Mouse (Mus musculus) heart, embryonic 13.5 days (tissue): ENCODE data around the gene P3h4. TPM values are rescaled to one million over a fixed set of nuclear protein-coding genes. Genes with fewer than 3 reads are reported as not detected.

Source experiments
- ATAC-seq: fragments of 200-750 bp; cut with Nextera tagmentation; 2 replicates; pipeline ENCODE4 v1.8.0; 2017; ENCODE audit warnings: moderate TSS enrichment; ENCODE audit not compliant: insufficient number of reproducible peaks, low FRiP score, low TSS enrichment; ENCODE audit errors: extremely low read depth
- H3K27ac ChIP-seq: fragments of 300-500 bp; sonication (generic); replicated peaks from 2 replicates; pipeline ENCODE4 v1.5.1; 2015; ENCODE audit warnings: moderate library complexity, mild to moderate bottlenecking, inconsistent platforms
- H3K27me3 ChIP-seq: fragments of 300-500 bp; sonication (generic); replicated peaks from 2 replicates; pipeline ENCODE4 v1.6.1; 2015; ENCODE audit warnings: mild to moderate bottlenecking, inconsistent platforms
- H3K36me3 ChIP-seq: fragments of 300-500 bp; sonication (generic); 2 replicates; pipeline ENCODE4 v1.6.1; 2015; ENCODE audit warnings: mild to moderate bottlenecking, inconsistent platforms
- H3K4me1 ChIP-seq: fragments of 300-500 bp; sonication (generic); 2 replicates; pipeline ENCODE4 v1.6.1; 2015; ENCODE audit warnings: inconsistent platforms
- H3K4me2 ChIP-seq: fragments of 300-500 bp; sonication (generic); 2 replicates; pipeline ENCODE4 v1.6.1; 2015; ENCODE audit warnings: inconsistent platforms, mild to moderate bottlenecking, moderate library complexity
- H3K4me3 ChIP-seq: fragments of 300-500 bp; sonication (generic); 2 replicates; pipeline ENCODE4 v1.5.1; 2015; ENCODE audit warnings: moderate library complexity, mild to moderate bottlenecking, inconsistent platforms
- H3K9ac ChIP-seq: fragments of 300-500 bp; sonication (generic); 2 replicates; pipeline ENCODE4 v1.6.1; 2015; ENCODE audit warnings: inconsistent platforms, mild to moderate bottlenecking, moderate library complexity
- H3K9me3 ChIP-seq: fragments of 300-500 bp; sonication (generic); 2 replicates; pipeline ENCODE4 v1.6.1; 2016; ENCODE audit warnings: inconsistent platforms
- WGBS: fragments of 180-500 bp; shearing (Covaris S2); methylation state at CpG from one replicate; pipeline ENCODE4 v1.1.7; 2015; ENCODE audit warnings: mixed read lengths; 5-methylcytosine and 5-hydroxymethylcytosine counted together
- polyA plus RNA-seq: library from polyadenylated mRNA; unstranded; fragments of >200 nt; fragmentation: Nextera tagmentation; extraction: Ambion mirVana; gene quantifications from 2 replicates; pipeline ENCODE4 v1.2.1, GENCODE M21; 2015

The P3h4 gene
- polyA plus RNA-seq, 1 experiment from 2014 or later, result 62.9 TPM

- Histone ChIP-seq H3K27ac (no peak overlapping the region), H3K4me2 (no peak overlapping the region), H3K4me1 (peaks cover 42% of the 10 kb centered on the region), H3K4me3 (no peak overlapping the region), H3K36me3 (peaks cover 45% of the 10 kb centered on the region), H3K9me3 (no peaks in the 10 kb centered on the region), H3K27me3 (no peaks in the 10 kb centered on the region), H3K9ac (no peak overlapping the region)
- WGBS, result 28% methylated on average over 10 of the region's 10 CpGs
- ATAC-seq, result no peak
Observed at GRCm38 (mm10) chr11:100408076-100408834, 6.4 kb downstream of the P3h4 start.

DNA sequence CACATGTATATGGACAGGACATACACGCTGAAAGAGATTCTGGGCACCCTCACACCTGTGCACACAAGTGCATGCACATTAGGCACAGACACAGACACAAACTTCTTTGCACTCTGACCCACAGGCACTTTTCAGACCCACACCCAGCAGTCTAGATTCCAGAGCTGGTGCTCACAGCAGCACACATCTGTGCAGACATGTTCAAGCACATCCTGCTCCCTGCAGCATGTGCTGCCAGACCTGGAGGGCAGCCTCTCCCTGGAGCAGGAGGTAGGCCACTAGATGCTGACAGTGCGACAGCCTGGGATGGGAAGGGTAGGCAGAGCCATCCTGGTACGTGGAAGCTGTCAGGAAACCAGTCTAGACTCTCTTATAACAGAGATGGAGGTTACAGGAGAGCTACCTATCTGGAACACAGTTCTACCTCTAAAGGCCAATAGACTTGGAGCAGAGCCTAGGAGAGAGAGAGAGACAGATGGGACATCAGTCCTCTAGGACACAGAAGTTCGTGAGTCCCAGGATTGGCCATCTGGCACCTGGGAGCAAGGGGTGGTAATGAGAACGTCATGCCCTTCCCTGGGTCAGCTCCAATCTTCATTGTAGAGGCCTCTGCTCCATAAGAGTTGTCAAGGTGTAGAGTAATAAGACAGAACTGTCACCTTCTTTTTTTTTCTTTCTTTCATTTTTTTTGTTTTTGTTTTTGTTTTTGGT, 7.5 kb downstream of the P3h4 start:
- Histone ChIP-seq H3K4me3 (no peak overlapping the region), H3K9me3 (no peaks in the 10 kb centered on the region), H3K9ac (no peak overlapping the region), H3K27ac (no peak overlapping the region), H3K27me3 (no peaks in the 10 kb centered on the region), H3K36me3 (peaks cover 45% of the 10 kb centered on the region), H3K4me1 (peaks cover 42% of the 10 kb centered on the region), H3K4me2 (no peak overlapping the region)
- WGBS, result 80% methylated on average over 5 of the region's 5 CpGs
- no peak for ATAC-seq

- Histone ChIP-seq H3K27me3 (no peaks in the 10 kb centered on the region), H3K4me1 (peaks cover 44% of the 10 kb centered on the region), H3K4me3 (no peak overlapping the region), H3K9me3 (no peaks in the 10 kb centered on the region), H3K36me3 (peaks cover 38% of the 10 kb centered on the region), H3K27ac (no peak overlapping the region), H3K4me2 (no peak overlapping the region), H3K9ac (no peak overlapping the region)
- no peak for ATAC-seq
- WGBS, result 79% methylated on average over 8 of the region's 8 CpGs
Observed at GRCm38 (mm10) chr11:100406273-100406672, 8.4 kb downstream of the P3h4 start.

GRCm38 (mm10) chr11:100404456-100405074, 10.1 kb downstream of the P3h4 start:
- ATAC-seq, result no peak
- WGBS, result 90% methylated on average over 3 of the region's 3 CpGs
- no peaks in the 10 kb centered on the region for H3K27me3 ChIP-seq
- H3K4me2 ChIP-seq, result no peak overlapping the region
- no peak overlapping the region for H3K4me3 ChIP-seq
- peaks cover 61% of the 10 kb centered on the region for H3K4me1 ChIP-seq
- H3K36me3 ChIP-seq, result peaks cover 20% of the 10 kb centered on the region
- H3K9me3 ChIP-seq, result no peaks in the 10 kb centered on the region
- no peak overlapping the region for H3K9ac ChIP-seq
- H3K27ac ChIP-seq, result peak overlapping the region; percentile 97

- WGBS, result 15% methylated on average over 10 of the region's 10 CpGs
- peak overlapping the region; percentile 57 for H3K4me2 ChIP-seq
- no peaks in the 10 kb centered on the region for H3K27me3 ChIP-seq
Observed at GRCm38 (mm10) chr11:100403445-100404134, 11.0 kb downstream of the P3h4 start.

DNA sequence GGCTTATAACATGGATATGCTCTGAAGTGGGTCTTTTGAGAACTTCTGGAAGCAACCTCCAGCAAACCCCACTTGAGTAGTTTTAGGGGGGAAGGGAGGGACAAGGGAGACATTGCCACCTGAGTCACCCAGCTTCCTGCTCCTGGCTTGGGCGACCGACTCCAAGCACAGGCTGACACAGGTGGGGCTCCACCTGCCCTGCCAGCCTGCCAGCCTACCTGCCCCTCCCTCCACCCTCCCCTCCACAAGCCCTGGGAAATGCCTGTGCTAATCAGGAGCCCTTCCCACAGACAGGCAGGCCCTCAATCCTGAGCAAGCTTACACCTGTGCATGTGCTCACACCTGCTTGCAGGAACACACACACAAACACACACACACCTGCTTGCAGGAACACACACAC, 12.0 kb downstream of the P3h4 start:
- Histone ChIP-seq H3K27me3 (no peaks in the 10 kb centered on the region), H3K36me3 (peaks cover 6% of the 10 kb centered on the region; the same call in 1 of the 2 replicates), H3K4me1 (peaks cover 72% of the 10 kb centered on the region), H3K4me3 (no peak overlapping the region), H3K9ac (peak overlapping the region; percentile 75), H3K9me3 (no peaks in the 10 kb centered on the region), H3K27ac (peak overlapping the region; percentile 97), H3K4me2 (peak overlapping the region; percentile 57)
- ATAC-seq, result no peak
- WGBS, result 41% methylated on average over 2 of the region's 2 CpGs

More at GRCm38 (mm10) chr11:100403445-100404134, 11.0 kb downstream of the P3h4 start:
- Histone ChIP-seq H3K36me3 (peaks cover 11% of the 10 kb centered on the region), H3K9me3 (no peaks in the 10 kb centered on the region), H3K4me3 (no peak overlapping the region), H3K4me1 (peaks cover 68% of the 10 kb centered on the region), H3K9ac (peak overlapping the region; percentile 75), H3K27ac (peak overlapping the region; percentile 97)
- ATAC-seq, result no peak

DNA sequence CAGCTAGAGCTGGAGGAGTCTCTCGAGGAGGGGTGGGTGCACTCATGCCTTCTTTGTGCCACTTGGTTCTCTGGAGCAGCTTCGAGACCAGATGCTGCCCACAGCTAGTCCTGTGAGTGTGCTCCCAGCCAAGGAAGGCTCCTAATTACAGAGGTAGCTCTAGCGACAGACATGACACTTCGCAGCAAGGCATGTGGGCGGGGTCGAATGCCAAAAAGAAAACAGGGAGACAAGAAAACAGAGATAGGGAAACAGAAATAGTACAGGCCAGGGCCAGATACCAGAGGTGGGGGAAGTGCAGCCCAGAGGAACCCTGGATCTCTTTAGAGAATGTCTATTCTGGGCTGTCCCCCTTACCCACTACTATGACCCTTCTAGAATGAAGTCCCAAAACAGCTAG, 12.4 kb downstream of the P3h4 start:
- no peak for ATAC-seq
- no peaks in the 10 kb centered on the region for H3K27me3 ChIP-seq
- peaks cover 4% of the 10 kb centered on the region; the same call in 1 of the 2 replicates for H3K36me3 ChIP-seq
- no peaks in the 10 kb centered on the region for H3K9me3 ChIP-seq
- peak overlapping the region; percentile 97 for H3K27ac ChIP-seq
- WGBS, result 4% methylated on average over 6 of the region's 6 CpGs
- peak overlapping the region; percentile 75 for H3K9ac ChIP-seq
- H3K4me3 ChIP-seq, result 0 out of 2 replicates have a peak overlapping the region, but pooled peaks have one; percentile 5
- H3K4me1 ChIP-seq, result peaks cover 72% of the 10 kb centered on the region
- H3K4me2 ChIP-seq, result peak overlapping the region; percentile 57

DNA sequence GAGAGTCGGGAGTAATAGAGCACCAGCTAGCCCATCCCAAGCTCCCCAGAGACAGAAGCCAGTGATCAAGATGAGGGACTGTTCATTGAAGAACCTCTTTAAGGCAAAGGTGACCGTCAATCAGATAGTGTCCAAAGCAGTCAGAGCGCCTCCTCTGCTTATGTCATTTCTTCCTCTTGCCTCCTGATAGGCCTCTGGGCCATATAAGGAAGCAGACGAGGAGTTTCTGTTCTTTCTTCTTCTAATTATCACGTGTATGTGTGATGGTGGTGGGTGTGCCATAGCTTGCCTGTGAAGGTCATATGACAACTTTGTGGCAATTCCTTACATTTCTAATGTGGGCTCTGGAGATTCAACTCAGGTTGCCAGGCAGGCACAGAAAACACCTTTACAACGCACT, 13.8 kb downstream of the P3h4 start:
- Histone ChIP-seq H3K4me3 (no peak overlapping the region), H3K4me1 (peaks cover 74% of the 10 kb centered on the region), H3K27ac (peak overlapping the region; percentile 97), H3K27me3 (no peaks in the 10 kb centered on the region), H3K4me2 (no peak overlapping the region), H3K9ac (no peak overlapping the region), H3K36me3 (no peaks in the 10 kb centered on the region), H3K9me3 (no peaks in the 10 kb centered on the region)
- no peak for ATAC-seq
- 44% methylated on average over 6 of the region's 6 CpGs for WGBS

GRCm38 (mm10) chr11:100399727-100400538, 14.7 kb downstream of the P3h4 start:
- H3K9me3 ChIP-seq, result no peaks in the 10 kb centered on the region
- no peak overlapping the region for H3K9ac ChIP-seq
- peaks cover 83% of the 10 kb centered on the region for H3K4me1 ChIP-seq
- no peak for ATAC-seq
- WGBS, result 73% methylated on average over 12 of the region's 12 CpGs
- H3K36me3 ChIP-seq, result no peaks in the 10 kb centered on the region
- H3K4me2 ChIP-seq, result no peak overlapping the region
- no peak overlapping the region for H3K4me3 ChIP-seq
- no peaks in the 10 kb centered on the region for H3K27me3 ChIP-seq
- peak overlapping the region; percentile 97 for H3K27ac ChIP-seq

DNA sequence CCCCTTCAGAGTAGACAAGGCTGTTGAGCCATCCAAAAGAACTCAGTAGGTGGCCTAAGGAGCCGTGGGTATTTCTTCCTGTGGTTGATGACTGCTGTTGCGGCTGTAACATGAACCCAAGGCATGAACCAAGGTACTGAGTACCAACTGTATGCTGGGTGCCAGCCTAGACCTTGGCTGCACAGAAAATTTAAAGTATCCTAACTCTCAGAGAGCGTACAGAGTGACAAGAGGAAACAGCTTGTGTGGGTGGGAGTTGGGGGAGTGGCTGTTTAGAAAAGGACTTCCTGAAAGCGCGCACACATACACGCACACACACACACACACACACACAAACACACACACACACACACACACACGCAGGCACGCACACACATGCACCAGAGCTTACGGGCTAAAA, 15.3 kb downstream of the P3h4 start:
- 66% methylated on average over 9 of the region's 9 CpGs for WGBS
- Histone ChIP-seq H3K27me3 (no peaks in the 10 kb centered on the region), H3K9me3 (no peaks in the 10 kb centered on the region), H3K36me3 (no peaks in the 10 kb centered on the region), H3K4me1 (peaks cover 83% of the 10 kb centered on the region), H3K4me3 (no peak overlapping the region), H3K9ac (no peak overlapping the region), H3K27ac (0 out of 2 replicates have a peak overlapping the region, but pooled peaks have one; percentile 26), H3K4me2 (no peak overlapping the region)
- ATAC-seq, result no peak
